Mouse (Mus musculus): Measurements from ENCODE around the gene Gstm1. TPM values are rescaled to one million over a fixed set of nuclear protein-coding genes. Genes with fewer than 3 reads are reported as not detected.

The Gstm1 gene
- total RNA-seq (2012; rRNA removed): 0.20 and 0.31 TPM in 2 replicates
- polyA plus RNA-seq (2012; ENCODE audit: insufficient read depth in 1 of 2, insufficient read length in 2 of 2, low read depth in 1 of 2, low replicate concordance in 2 of 2, missing spikeins in 1 of 2): 1 to 10 TPM in 1 of 2 experiments, not detected in 1; 6.7 TPM

- H3K4me1 ChIP-seq (ENCODE audit: control insufficient read depth in 1 of 2, insufficient read depth in 2 of 2, low read length in 2 of 2): peaks cover 0 to 18% of the 10 kb centered on the region in 2 experiments; a peak in 2 of 4 replicates
- 0 out of 4 replicates have a peak, but pooled peaks cover 0 to 3% of the 10 kb centered on the region in 2 experiments for H3K27me3 ChIP-seq (ENCODE audit: control insufficient read depth in 1 of 2, insufficient read depth in 2 of 2, low read length in 2 of 2)
- peak; percentile 94 for DNase-seq (ENCODE audit: low read depth, low spot score)
- no peaks in the 10 kb centered on the region for H3K9me3 ChIP-seq (replicated peaks; ENCODE audit: insufficient read depth, low read length)
- H3K4me3 ChIP-seq (ENCODE audit: control insufficient read depth in 1 of 2, insufficient read depth in 1 of 2, low read depth in 2 of 2, low read length in 2 of 2): peak within 1 kb of the TSS; percentile 43 to 48
- peak within 1 kb of the TSS; percentile 51 for H3K9ac ChIP-seq (ENCODE audit: control insufficient read depth, low read depth, low read length, poor library complexity, severe bottlenecking)
- peaks cover 0 to 3% of the 10 kb centered on the region in 2 experiments; a peak in 1 of 4 replicates for H3K36me3 ChIP-seq (ENCODE audit: control insufficient read depth in 1 of 2, insufficient read depth in 2 of 2, low read length in 2 of 2)
- H3K79me2 ChIP-seq (ENCODE audit: control insufficient read depth, insufficient read depth, low read length, poor library complexity): no peaks in the 10 kb centered on the region
- H3K27ac ChIP-seq (ENCODE audit: control insufficient read depth, low read depth, low read length): no peak within 1 kb of the TSS
- TF ChIP-seq MAX (IDR thresholded peaks at IDR 0.05; ENCODE audit: low read length): no peak
- 0 out of 2 replicates have a peak, but pooled peaks have one; percentile 24 for TF ChIP-seq ELF1 (IDR thresholded peaks at IDR 0.05; ENCODE audit: low read depth, low read length)
- TF ChIP-seq HCFC1 (IDR thresholded peaks at IDR 0.05; ENCODE audit: low read depth, low read length): no peak
- no peak for TF ChIP-seq CHD1 (IDR thresholded peaks at IDR 0.05; ENCODE audit: low read depth, low read length)
- TF ChIP-seq USF1 (IDR thresholded peaks at IDR 0.05; ENCODE audit: low read depth, low read length): no peak
- no peak for TF ChIP-seq E2F4 (IDR thresholded peaks at IDR 0.05; ENCODE audit: borderline replicate concordance, low read depth, low read length)
- TF ChIP-seq UBTF (IDR thresholded peaks at IDR 0.05; ENCODE audit: borderline replicate concordance, insufficient read depth, low read depth, low read length): no peak
- no peak for TF ChIP-seq TAL1 (IDR thresholded peaks at IDR 0.05; ENCODE audit: low read length)
- TF ChIP-seq MEF2A (IDR thresholded peaks at IDR 0.05; ENCODE audit: extremely low read depth, insufficient replicate concordance, low read depth, low read length, poor library complexity, severe bottlenecking): no peak
- TF ChIP-seq MYB (IDR thresholded peaks at IDR 0.05; ENCODE audit: low read depth, low read length): no peak
- no peak for TF ChIP-seq RCOR1 (IDR thresholded peaks at IDR 0.05; ENCODE audit: low read depth, low read length)
- no peak for TF ChIP-seq ZNF384 (IDR thresholded peaks at IDR 0.05; ENCODE audit: low read depth, low read length)
- TF ChIP-seq CTCF (IDR thresholded peaks at IDR 0.05 in 2 of 3, conservative IDR thresholded peaks at IDR 0.05 in 1 of 3; ENCODE audit: control insufficient read depth in 1 of 3, insufficient read depth in 1 of 3, low read depth in 2 of 3, low read length in 3 of 3, poor library complexity in 1 of 3, severe bottlenecking in 1 of 3): peak; percentile 60 to 82 (median 81)
- TF ChIP-seq JUND (IDR thresholded peaks at IDR 0.05; ENCODE audit: low read depth, low read length): no peak
- no peak for TF ChIP-seq POLR2AphosphoS5 (IDR thresholded peaks at IDR 0.05; ENCODE audit: borderline replicate concordance, low read depth, low read length)
- TF ChIP-seq MAZ (IDR thresholded peaks at IDR 0.05; ENCODE audit: low read depth, low read length): no peak
- TF ChIP-seq NRF1 (IDR thresholded peaks at IDR 0.05; ENCODE audit: insufficient read depth, low read depth, low read length, poor library complexity, severe bottlenecking): no peak
- TF ChIP-seq MXI1 (IDR thresholded peaks at IDR 0.05; ENCODE audit: low read depth, low read length): no peak
- TF ChIP-seq TCF12 (IDR thresholded peaks at IDR 0.05; ENCODE audit: low read depth, low read length): no peak
- TF ChIP-seq CHD2 (IDR thresholded peaks at IDR 0.05; ENCODE audit: low read length): no peak
- TF ChIP-seq BHLHE40 (IDR thresholded peaks at IDR 0.05; ENCODE audit: borderline replicate concordance, low read depth, low read length): peak; percentile 43; the same call in 1 of the 2 replicates
- TF ChIP-seq GATA1 (IDR thresholded peaks at IDR 0.05; ENCODE audit: low read depth, low read length): no peak
- no peak for TF ChIP-seq MYC (IDR thresholded peaks at IDR 0.05; ENCODE audit: low read depth, low read length)
- TF ChIP-seq ZKSCAN1 (IDR thresholded peaks at IDR 0.05; ENCODE audit: low read depth, low read length): no peak
- TF ChIP-seq USF2 (IDR thresholded peaks at IDR 0.05; ENCODE audit: borderline replicate concordance in 1 of 2, insufficient read depth in 1 of 2, low read depth in 1 of 2, low read length in 2 of 2): no peak
- TF ChIP-seq ZC3H11A (IDR thresholded peaks at IDR 0.05; ENCODE audit: low read depth, low read length): no peak
- peak; percentile 50 for TF ChIP-seq RAD21 (IDR thresholded peaks at IDR 0.05; ENCODE audit: low read depth, low read length)
- TF ChIP-seq ETS1 (IDR thresholded peaks at IDR 0.05; ENCODE audit: low read depth, low read length): no peak
- TF ChIP-seq POLR2AphosphoS2 (IDR thresholded peaks at IDR 0.05; ENCODE audit: low read length): no peak
- no peak for TF ChIP-seq GABPA (IDR thresholded peaks at IDR 0.05; ENCODE audit: low read depth, low read length)
- TF ChIP-seq TBP (IDR thresholded peaks at IDR 0.05; ENCODE audit: low read depth, low read length): 0 out of 2 replicates have a peak, but pooled peaks have one; percentile 23
- TF ChIP-seq MAFK (IDR thresholded peaks at IDR 0.05; ENCODE audit: borderline replicate concordance, low read depth, low read length): no peak
- peak; percentile 63 for TF ChIP-seq SIN3A (IDR thresholded peaks at IDR 0.05; ENCODE audit: low read length)
- TF ChIP-seq SMC3 (IDR thresholded peaks at IDR 0.05; ENCODE audit: low read depth, low read length): peak; percentile 74
- TF ChIP-seq EP300 (IDR thresholded peaks at IDR 0.05; ENCODE audit: low read depth in 1 of 2, low read length in 2 of 2): no peak
These were observed at the start of gene Gstm1 for GRCm38 (mm10) chr3:108017473-108018189. Gene Gstm1, minus strand, starts transcription at chr3:108017973.

All from MEL (cell line).